Mouse (Mus musculus) liver, embryonic 18 days (tissue): ENCODE data around the gene Zfand2a. TPM values are rescaled to one million over a fixed set of nuclear protein-coding genes. Genes with fewer than 3 reads are reported as not detected.

Source experiments
- polyA plus RNA-seq: library from polyadenylated mRNA; depleted of rRNA; stranded (reverse); fragments of >200 nt; gene quantifications from 2 replicates; pipeline ENCODE4 v1.2.3, GENCODE M21; 2012; rRNA removed

Gene Zfand2a
- polyA plus RNA-seq = 3.1 and 3.2 TPM in 2 replicates

DNA sequence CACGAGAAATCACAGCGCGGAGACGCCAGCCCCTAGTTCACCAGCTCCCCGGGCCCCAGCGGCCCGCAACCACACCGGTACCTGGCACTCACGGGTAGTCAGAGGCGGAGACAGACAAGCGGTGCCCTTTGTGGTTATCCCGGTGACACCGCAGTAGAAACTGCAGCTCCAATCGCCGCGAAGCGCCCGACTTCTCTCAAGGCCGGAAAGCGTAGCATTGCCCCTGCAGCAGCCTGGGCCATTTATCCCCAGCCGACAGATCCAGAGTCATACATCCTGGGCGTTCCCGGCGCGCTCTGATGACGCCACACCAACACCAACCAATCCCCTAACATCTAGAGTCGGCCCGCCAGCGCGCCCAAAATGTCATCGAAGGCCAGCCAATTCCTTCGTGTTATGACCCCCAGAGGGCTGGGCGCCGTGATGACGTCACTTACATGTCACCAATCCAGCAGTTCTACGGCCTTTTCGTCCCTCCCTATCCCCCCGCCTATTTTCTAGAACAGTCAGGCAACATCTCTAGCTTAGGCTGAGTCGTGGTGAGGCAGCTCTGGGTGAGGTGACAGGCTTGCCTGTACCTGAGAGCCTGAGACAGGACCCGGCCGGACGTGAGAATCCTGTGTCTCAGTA is at the start of gene Zfand2a:
TSS of gene Zfand2a (minus strand) at position 365 of the 630 bp plus-strand sequence.

GRCm38 (mm10) chr5:139460384-139461067 is 23.8 kb downstream of the Zfand2a start, which contains the start of gene 3110082I17Rik:
TSS of gene 3110082I17Rik (minus strand) at chr5:139460527.

DNA sequence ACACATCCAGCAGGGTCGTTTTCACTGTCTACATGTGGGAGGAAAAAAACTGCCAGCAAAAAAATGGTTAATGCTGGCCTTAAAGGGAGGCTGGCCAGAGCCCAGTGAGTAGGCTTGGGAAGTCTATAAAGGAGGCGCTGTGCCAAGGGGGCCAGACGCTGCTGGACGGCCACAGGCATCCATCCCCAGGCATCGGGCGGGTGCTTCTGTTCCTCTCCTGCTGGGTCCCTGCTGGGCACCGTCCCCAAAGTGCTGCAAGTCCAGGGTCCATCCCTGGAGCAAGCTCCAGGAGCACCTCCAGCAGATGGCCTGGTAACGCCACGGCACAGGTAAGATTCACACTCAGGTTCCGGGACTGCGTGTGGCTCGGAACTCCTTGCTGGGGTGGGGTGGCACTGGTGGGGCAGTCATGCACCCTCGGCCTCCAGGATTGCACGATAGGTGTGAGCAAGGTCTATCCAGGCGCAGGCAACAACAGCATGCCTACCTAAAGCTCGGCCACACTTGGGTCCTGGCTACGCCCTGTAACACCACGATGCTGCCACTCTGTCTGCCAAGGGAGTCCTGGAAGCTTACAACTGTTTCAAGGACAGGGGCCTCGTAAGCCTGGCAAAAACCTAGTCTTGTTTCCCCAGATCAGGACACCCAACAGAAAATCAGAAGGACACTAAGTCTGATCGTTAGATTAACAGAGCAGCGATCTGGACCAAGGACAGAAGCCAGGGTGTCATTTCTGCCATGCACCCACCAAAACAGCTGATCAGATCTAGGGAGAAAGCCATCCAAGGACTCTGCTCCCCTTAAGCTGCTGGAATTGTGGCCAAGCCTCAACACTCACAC is 61.1 kb downstream of the Zfand2a start, which contains the start of gene Gper1:
TSS of gene Gper1 (plus strand) at position 126 of the 840 bp plus-strand sequence.

Other genes starting within 250 kb of the Zfand2a start
- gene Get4, start 232.2 kb downstream of the Zfand2a start, polyA plus RNA-seq = 45.1 and 47.9 TPM in 2 replicates
- gene Adap1, start 158.9 kb downstream of the Zfand2a start, polyA plus RNA-seq = 3.9 and 4.5 TPM in 2 replicates
- gene Cox19, start 133.1 kb downstream of the Zfand2a start, polyA plus RNA-seq = 20.8 and 24.3 TPM in 2 replicates
- gene Cyp2w1, start 131.9 kb downstream of the Zfand2a start, polyA plus RNA-seq = not detected in 2 replicates
- 13.6 and 18.2 TPM in 2 replicates for gene Gpr146, start 106.9 kb downstream of the Zfand2a start, polyA plus RNA-seq
- 1.8 and 1.9 TPM in 2 replicates for gene C130050O18Rik, start 79.3 kb downstream of the Zfand2a start, polyA plus RNA-seq
- 0.03 and 0.05 TPM in 2 replicates for gene Gper1, start 61.4 kb downstream of the Zfand2a start, polyA plus RNA-seq
- 11.0 and 14.6 TPM in 2 replicates for gene 3110082I17Rik, start 24.0 kb downstream of the Zfand2a start, polyA plus RNA-seq
- gene Uncx, start 58.9 kb upstream of the Zfand2a start, polyA plus RNA-seq = not detected in 2 replicates